Mouse (Mus musculus): ENCODE measurements at regions not wholly inside any gene's neighbourhood (a gene's known extent, or its start where the extent isn't known, plus 50 kb on each side); places are given as distances from the start of the nearest gene placed in this dataset.

DNA sequence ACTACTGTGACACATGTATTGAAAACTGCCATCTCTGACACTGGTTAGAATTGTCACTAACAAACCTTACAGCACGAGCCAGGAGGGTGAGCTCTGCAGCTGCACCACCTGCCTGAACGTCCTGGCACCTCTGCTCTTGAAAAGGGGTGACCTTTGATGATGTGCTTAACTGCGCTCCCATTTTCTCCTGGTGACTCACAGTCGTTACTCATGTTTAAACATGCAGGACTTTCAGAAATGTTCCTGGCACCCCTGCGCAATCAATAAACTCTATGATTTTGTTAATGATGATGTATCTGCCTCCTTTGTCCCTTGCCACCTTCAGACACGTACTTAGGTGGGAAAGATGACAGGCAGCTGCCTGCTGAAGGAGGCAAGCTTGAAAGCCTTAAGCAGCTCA is 121.1 kb upstream of the Htr2a start:
- TF ChIP-seq EP300 (IDR thresholded peaks at IDR 0.05; ENCODE audit: low read depth) (no peak), CTCF (IDR thresholded peaks at IDR 0.05; ENCODE audit: low read depth) (no peak)
